Mouse (Mus musculus) 416B (cell line): ENCODE measurements around the gene Itga6.
"Not testable (repeated sequence)": the region's sequence is repeated elsewhere in the genome, so short reads cannot be mapped to it uniquely, and the experiment has no call there.

Experiments used
- DNase-seq: peaks from one replicate; pipeline ENCODE4 v3.0.0; 2011; ENCODE audit warnings: low read depth

Gene Itga6

DNA sequence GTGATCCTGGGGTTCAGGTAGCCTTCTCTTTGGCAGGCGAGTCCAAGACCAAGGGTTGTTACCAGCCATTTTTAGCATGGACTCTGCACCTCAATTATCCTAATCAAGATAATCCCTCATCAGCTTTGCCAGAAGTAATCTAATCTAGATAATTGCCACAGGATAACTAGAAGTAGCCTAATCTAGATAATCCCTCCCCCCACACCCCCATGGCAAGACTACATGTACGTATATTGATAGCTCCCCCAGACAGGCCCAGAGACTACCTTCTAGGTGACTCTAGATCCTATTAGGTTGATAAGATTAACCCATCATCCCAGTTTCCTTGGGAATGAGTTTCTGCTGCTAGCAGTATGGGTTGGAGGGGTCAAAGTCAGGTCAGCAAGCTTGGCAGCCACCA, 146.1 kb downstream of the Itga6 start:
- no peak for DNase-seq

DNA sequence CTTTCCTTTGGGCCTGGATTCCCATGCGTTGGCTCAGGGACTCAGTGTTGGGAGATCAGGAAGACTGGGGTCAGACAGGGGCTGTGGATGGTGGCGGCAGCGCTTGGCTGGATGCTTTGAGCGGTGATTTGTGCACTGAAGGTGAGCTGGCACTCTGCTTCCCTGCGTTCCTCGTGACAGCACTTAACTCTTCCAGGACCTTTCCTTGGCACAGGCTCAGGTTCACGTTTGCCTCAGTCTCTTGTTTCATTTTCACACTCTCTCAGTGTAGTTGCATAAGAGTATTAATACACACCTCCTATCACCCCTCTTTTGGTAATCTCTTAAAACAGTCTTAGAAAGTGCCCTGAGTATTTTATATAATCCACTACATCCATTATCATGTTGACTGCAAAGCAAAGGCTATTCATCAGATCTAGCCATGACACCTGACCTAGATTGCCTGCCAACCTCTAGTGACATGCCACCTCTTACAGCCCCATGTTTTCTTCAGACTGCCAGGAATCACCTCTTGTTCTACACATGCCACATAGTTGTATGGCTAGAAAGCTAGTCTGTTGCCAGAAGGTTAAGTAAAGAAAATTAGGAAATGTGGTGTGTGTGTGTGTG, 147.4 kb downstream of the Itga6 start:
- no peak for DNase-seq

DNA sequence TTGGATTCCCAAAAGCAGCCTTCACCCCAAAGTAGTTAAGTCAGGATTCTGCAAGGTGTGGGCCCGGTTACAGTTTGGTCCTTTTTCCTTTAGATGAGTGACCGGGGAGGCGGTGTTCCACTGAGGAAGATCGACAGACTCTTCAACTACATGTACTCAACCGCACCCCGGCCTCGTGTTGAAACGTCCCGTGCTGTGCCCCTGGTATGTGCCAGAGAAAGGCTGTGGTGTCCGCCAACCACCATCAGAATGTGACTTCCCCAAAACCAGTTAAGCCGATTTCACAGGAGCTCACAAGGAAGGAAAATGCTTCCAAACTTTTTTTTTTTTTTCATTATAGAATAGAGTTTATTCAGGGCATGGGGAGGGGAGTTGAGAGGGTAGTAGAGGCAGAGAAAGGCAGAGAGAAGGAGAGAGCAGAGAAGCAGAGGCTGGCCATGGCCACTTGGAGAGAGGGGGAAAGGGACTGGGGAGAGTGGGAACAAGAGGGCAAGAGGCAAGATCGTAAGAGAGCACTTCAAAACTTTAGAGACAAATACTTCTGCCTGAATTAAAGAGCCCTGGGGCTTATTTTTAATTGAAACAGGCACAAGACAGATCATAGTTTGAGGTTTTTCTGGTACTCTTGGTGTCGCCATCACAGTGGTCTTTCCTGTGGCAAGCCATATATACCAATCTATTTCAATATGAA, 150.3 kb downstream of the Itga6 start:
- no peak for DNase-seq

DNA sequence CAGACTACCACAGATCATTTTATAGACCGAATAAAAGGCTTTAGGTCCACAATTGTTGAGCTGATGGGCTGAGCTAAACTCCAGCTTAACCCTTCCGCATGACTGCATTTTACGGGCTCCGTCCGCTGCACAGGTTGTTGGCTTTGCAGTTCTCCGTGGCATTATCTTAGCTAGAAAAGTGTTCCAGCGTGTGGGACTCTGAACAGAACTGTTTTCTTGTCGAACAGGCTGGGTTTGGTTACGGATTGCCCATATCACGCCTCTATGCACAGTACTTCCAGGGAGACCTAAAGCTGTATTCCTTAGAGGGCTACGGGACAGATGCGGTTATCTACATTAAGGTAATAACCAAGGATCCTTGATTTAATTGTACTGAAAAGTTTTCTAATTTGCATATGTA, 152.0 kb downstream of the Itga6 start:
- no peak for DNase-seq

DNA sequence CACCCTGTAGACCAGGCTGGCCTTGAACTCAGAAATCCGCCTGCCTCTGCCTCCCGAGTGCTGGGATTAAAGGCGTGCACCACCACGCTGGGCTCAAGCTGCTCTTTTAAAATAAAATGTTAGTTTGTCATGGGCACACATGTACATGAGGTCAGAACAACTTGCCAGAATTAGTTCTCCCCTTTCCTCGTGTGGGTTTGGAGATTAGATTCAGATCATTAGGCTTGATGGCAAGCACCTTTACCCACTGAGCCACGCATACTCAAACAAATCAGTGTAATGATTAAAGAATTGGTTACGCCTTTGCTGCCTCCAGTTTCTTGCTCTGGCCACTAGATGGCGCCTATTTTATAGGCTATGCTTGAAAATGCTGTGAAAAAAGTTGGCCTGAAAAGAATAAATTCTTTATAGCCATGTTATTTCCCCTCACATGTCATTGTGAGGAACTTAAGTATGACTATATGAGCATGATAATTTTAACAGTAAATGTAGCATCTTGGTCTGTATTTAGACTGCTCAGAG, 153.0 kb downstream of the Itga6 start:
- peak; percentile 59 for DNase-seq

DNA sequence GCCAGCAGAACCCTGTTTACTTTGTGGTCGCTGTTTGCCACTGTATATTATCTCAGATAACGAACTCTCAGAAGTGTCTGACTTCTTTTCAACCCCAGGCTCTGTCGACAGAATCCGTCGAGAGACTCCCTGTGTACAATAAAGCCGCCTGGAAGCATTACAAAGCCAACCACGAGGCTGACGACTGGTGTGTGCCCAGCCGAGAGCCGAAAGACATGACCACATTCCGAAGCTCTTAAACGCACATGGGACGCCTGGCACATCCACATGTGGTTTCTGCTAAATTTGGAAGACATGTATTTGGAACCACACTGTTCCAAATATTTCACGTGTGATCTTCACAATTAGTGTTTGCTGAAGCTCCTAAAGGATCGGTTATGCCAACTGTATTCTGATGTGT, 154.5 kb downstream of the Itga6 start:
- no peak for DNase-seq

DNA sequence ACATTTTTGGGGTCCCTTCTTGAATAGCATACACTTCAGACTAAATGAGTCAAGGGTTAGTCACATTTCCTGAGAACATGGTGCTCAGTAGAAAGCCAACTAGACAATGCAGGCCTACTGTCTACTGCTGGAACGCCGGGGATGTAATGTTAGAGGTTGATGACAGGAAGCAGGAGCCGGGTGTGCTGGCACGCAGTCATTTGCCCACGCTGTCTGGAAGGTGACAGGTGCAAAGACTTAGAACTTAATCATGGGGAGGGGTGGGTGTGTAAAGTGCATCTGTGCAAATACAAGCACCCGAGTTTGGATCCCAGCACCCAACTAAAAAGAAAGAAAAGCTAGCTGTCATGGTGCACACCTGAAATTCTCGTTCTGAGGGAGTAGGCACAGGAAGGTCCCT, 159.7 kb downstream of the Itga6 start:
- peak; percentile 70 for DNase-seq

DNA sequence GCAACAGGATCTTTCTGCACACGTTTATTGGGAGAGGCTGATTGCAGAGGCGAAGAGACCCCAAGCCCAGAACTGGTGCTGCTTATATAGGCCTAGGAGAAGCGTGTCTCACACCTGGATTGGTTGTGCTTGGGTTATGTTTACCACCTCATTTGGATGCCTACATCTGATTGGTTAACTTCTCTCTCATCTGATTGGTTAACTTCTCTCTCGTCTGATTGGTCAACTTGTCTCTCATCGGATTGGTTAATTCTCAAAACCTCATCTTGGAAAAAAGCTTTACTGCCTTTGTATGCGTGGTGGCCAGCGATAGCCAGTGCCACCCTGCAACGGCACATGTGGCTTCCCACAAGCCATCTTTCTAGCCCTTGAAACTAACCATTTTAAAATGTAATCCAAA, 160.9 kb downstream of the Itga6 start:
- not testable (repeated sequence) for DNase-seq
